Mouse (Mus musculus): ENCODE measurements at regions not wholly inside any gene's neighbourhood (a gene's known extent, or its start where the extent isn't known, plus 50 kb on each side); places are given as distances from the start of the nearest gene placed in this dataset.

GRCm38 (mm10) chr15:51721363-51721762 is 2163.3 kb upstream of the Gm7489 start:
- no peak for DNase-seq (ENCODE audit: low read depth, low spot score)

- no peak for DNase-seq (ENCODE audit: low read depth, low spot score)
Observed at GRCm38 (mm10) chr15:51724127-51724526, 2160.6 kb upstream of the Gm7489 start.

GRCm38 (mm10) chr15:51725457-51725856 is 2159.2 kb upstream of the Gm7489 start:
- DNase-seq (ENCODE audit: low read depth, low spot score) = no peak

- no peak for DNase-seq (ENCODE audit: low read depth, low spot score)
Observed at GRCm38 (mm10) chr15:51730106-51730505, 2154.6 kb upstream of the Gm7489 start.

- no peak for DNase-seq (ENCODE audit: low read depth, low spot score)
Observed at GRCm38 (mm10) chr15:51730805-51731412, 2153.8 kb upstream of the Gm7489 start.

- DNase-seq (ENCODE audit: low read depth, low spot score) = no peak
Observed at GRCm38 (mm10) chr15:51734194-51734593, 2150.5 kb upstream of the Gm7489 start.

Data from embryo, embryonic 11.5 days (tissue).